ENCODE assay signal across 8 mouse cellular contexts in genomic region chr7:27356248-27356647, GRCm38 (mm10). TPM values are rescaled to one million over a fixed set of nuclear protein-coding genes. Genes with fewer than 3 reads are reported as not detected.
A peak's percentile ranks its signal among the peaks of the same experiment; 100 is the strongest.
DNase-seq lines count a peak whose midpoint lies in the region; ATAC-seq and TF ChIP-seq lines count a peak whose summit lies in the region.

No protein-coding gene starts in this region.

- peak overlapping the region; percentile 70 for H3K4me2 ChIP-seq in lung, postnatal 0 days (replicated peaks; ENCODE audit: low read depth, low read length)
- peak overlapping the region; percentile 89 for H3K4me2 ChIP-seq in stomach, embryonic 16.5 days (ENCODE audit: low read depth, low read length)

- TF ChIP-seq CTCF in left cerebral cortex, adult 2 months (IDR thresholded peaks at IDR 0.05): no peak
- TF ChIP-seq CTCF in brain, embryonic 14.5 days (IDR thresholded peaks at IDR 0.05; ENCODE audit: borderline replicate concordance, extremely low read depth, insufficient read depth, insufficient read length): no peak
- TF ChIP-seq CTCF in lung, postnatal 0 days (IDR thresholded peaks at IDR 0.05): no peak

- ATAC-seq in lung, postnatal 0 days: peak; percentile 37
- ATAC-seq in stomach, embryonic 16.5 days (ENCODE audit: insufficient read depth, low FRiP score): peak; percentile 42

- no peak for DNase-seq in left cerebral cortex, adult 2 months (ENCODE audit: extremely low spot score in 1 of 2, low spot score in 2 of 2)
- DNase-seq in left cerebral cortex, adult 18-20 months (ENCODE audit: low spot score in 2 of 2): no peak
- DNase-seq in brain, embryonic 14.5 days (ENCODE audit: low read depth): peak; percentile 37
- DNase-seq in heart, embryonic 10.5 days (ENCODE audit: low spot score): no peak
- DNase-seq in kidney, adult 9 months: peak; percentile 47
- DNase-seq in lung, postnatal 0 days (ENCODE audit: low spot score): peak; percentile 54
- DNase-seq in layer of hippocampus, postnatal 25 days (ENCODE audit: extremely low spot score in 1 of 2, low spot score in 1 of 2): no peak

- H3K9ac ChIP-seq in lung, postnatal 0 days (replicated peaks; ENCODE audit: low read depth): peak overlapping the region; percentile 38
- H3K9ac ChIP-seq in stomach, embryonic 16.5 days (ENCODE audit: low read length): peak overlapping the region; percentile 72

- TF ChIP-seq EP300 in lung, postnatal 0 days (IDR thresholded peaks at IDR 0.05): no peak

- peaks cover 21% of the 10 kb centered on the region for H3K36me3 ChIP-seq in heart, embryonic 10.5 days
- peaks cover 7% of the 10 kb centered on the region; the same call in 1 of the 2 replicates for H3K36me3 ChIP-seq in lung, postnatal 0 days (ENCODE audit: insufficient read depth, low read length)
- no peaks in the 10 kb centered on the region for H3K36me3 ChIP-seq in stomach, embryonic 16.5 days (ENCODE audit: control insufficient read depth, insufficient read depth, low read length)

- intact Hi-C loops in left cerebral cortex, adult 2 months (cut with DNase I): no loop called here

- H3K27ac ChIP-seq in left cerebral cortex, adult 2 months: peak overlapping the region; percentile 18
- peak overlapping the region; percentile 89 for H3K27ac ChIP-seq in heart, embryonic 10.5 days
- H3K27ac ChIP-seq in lung, postnatal 0 days (ENCODE audit: low read length): peak overlapping the region; percentile 72
- peak overlapping the region; percentile 96 for H3K27ac ChIP-seq in stomach, embryonic 16.5 days (ENCODE audit: low read length)

- TF ChIP-seq POLR2A in brain, embryonic 14.5 days (IDR thresholded peaks at IDR 0.05; ENCODE audit: borderline replicate concordance, extremely low read depth, insufficient read depth, insufficient read length, poor library complexity, severe bottlenecking): no peak

- H3K27me3 ChIP-seq in heart, embryonic 10.5 days (ENCODE audit: insufficient read depth, poor library complexity, severe bottlenecking): no peaks in the 10 kb centered on the region
- no peaks in the 10 kb centered on the region for H3K27me3 ChIP-seq in lung, postnatal 0 days (replicated peaks; ENCODE audit: insufficient read depth, low read length)
- no peaks in the 10 kb centered on the region for H3K27me3 ChIP-seq in stomach, embryonic 16.5 days (ENCODE audit: control insufficient read depth, insufficient read depth, low read length)

- no peaks in the 10 kb centered on the region for H3K9me3 ChIP-seq in heart, embryonic 10.5 days
- no peaks in the 10 kb centered on the region for H3K9me3 ChIP-seq in lung, postnatal 0 days (ENCODE audit: low read length)
- H3K9me3 ChIP-seq in stomach, embryonic 16.5 days (replicated peaks; ENCODE audit: control insufficient read depth, low read length): no peaks in the 10 kb centered on the region

- H3K4me3 ChIP-seq in left cerebral cortex, adult 2 months: peak overlapping the region; percentile 65
- H3K4me3 ChIP-seq in heart, embryonic 10.5 days: peak overlapping the region; percentile 75
- peak overlapping the region; percentile 69 for H3K4me3 ChIP-seq in lung, postnatal 0 days (ENCODE audit: low read depth, low read length)
- H3K4me3 ChIP-seq in stomach, embryonic 16.5 days (replicated peaks; ENCODE audit: low read length): peak overlapping the region; percentile 73

- 2% methylated on average over 16 of the region's 16 CpGs for WGBS in heart, embryonic 10.5 days
- under 1% methylated on average over 16 of the region's 16 CpGs for WGBS in lung, postnatal 0 days
- under 1% methylated on average over 16 of the region's 16 CpGs for WGBS in stomach, embryonic 16.5 days

- H3K4me1 ChIP-seq in heart, embryonic 10.5 days: peaks cover 35% of the 10 kb centered on the region
- H3K4me1 ChIP-seq in lung, postnatal 0 days (ENCODE audit: insufficient read depth, low read depth, low read length): peaks cover 13% of the 10 kb centered on the region; the same call in 1 of the 2 replicates
- H3K4me1 ChIP-seq in stomach, embryonic 16.5 days (ENCODE audit: control insufficient read depth, insufficient read depth, low read length): peaks cover 30% of the 10 kb centered on the region

RNA-seq across cellular contexts. Expression of gene Shkbp1, which starts 0.4 kb away (rescaled TPM):
- 10 to 100 TPM; 23.2 to 40.3 TPM for total RNA-seq in left cerebral cortex, adult 2 months (2021)
- total RNA-seq in left cerebral cortex, adult 18-20 months (2021): 10 to 100 TPM; 27.9 to 33.2 TPM
- polyA plus RNA-seq in brain, embryonic 14.5 days (2012; rRNA removed): 142 and 232 TPM in 2 replicates
- 48.3 and 50.4 TPM in 2 replicates for polyA plus RNA-seq in heart, embryonic 10.5 days (2016; fragmentation: Nextera tagmentation; extraction: Ambion mirVana)
- 31.1 and 31.2 TPM in 2 replicates for polyA plus RNA-seq in lung, postnatal 0 days (2015; fragmentation: Nextera tagmentation; extraction: Ambion mirVana)
- 41.0 and 41.7 TPM in 2 replicates for polyA plus RNA-seq in stomach, embryonic 16.5 days (2015; fragmentation: Nextera tagmentation; extraction: Ambion mirVana)
- total RNA-seq in layer of hippocampus, postnatal 25 days (2021): 10 to 100 TPM; 19.7 to 30.4 TPM

RNA-seq across cellular contexts. Expression of gene Gm20479, which starts 1.0 kb away (rescaled TPM):
- not detected for total RNA-seq in left cerebral cortex, adult 2 months (2021)
- total RNA-seq in left cerebral cortex, adult 18-20 months (2021): not detected
- polyA plus RNA-seq in brain, embryonic 14.5 days (2012; rRNA removed): 0.20 TPM in 1 of 2 replicates, not detected in the other
- 1.3 and 2.1 TPM in 2 replicates for polyA plus RNA-seq in heart, embryonic 10.5 days (2016; fragmentation: Nextera tagmentation; extraction: Ambion mirVana)
- polyA plus RNA-seq in lung, postnatal 0 days (2015; fragmentation: Nextera tagmentation; extraction: Ambion mirVana): not detected in 2 replicates
- 3.0 TPM in 1 of 2 replicates, not detected in the other for polyA plus RNA-seq in stomach, embryonic 16.5 days (2015; fragmentation: Nextera tagmentation; extraction: Ambion mirVana)
- total RNA-seq in layer of hippocampus, postnatal 25 days (2021): not detected

RNA-seq across cellular contexts. Expression of gene Ltbp4, which starts 18.8 kb away (rescaled TPM):
- 10 to 100 TPM; 48.1 to 51.2 TPM for total RNA-seq in left cerebral cortex, adult 2 months (2021)
- total RNA-seq in left cerebral cortex, adult 18-20 months (2021): 10 to 100 TPM; 42.2 to 46.6 TPM
- polyA plus RNA-seq in brain, embryonic 14.5 days (2012; rRNA removed): 24.3 and 24.4 TPM in 2 replicates
- polyA plus RNA-seq in heart, embryonic 10.5 days (2016; fragmentation: Nextera tagmentation; extraction: Ambion mirVana): 19.2 and 23.6 TPM in 2 replicates
- polyA plus RNA-seq in lung, postnatal 0 days (2015; fragmentation: Nextera tagmentation; extraction: Ambion mirVana): 99.9 and 103 TPM in 2 replicates
- polyA plus RNA-seq in stomach, embryonic 16.5 days (2015; fragmentation: Nextera tagmentation; extraction: Ambion mirVana): 170 and 202 TPM in 2 replicates
- 10 to 100 TPM; 47.2 to 61.7 TPM for total RNA-seq in layer of hippocampus, postnatal 25 days (2021)

Comparison
In these comparisons a context has a peak if more than half of its experiments do, and no peak if none do; other contexts are left out.
1. DNase-seq: peak in brain, embryonic 14.5 days (single experiment), kidney, adult 9 months (single experiment) and lung, postnatal 0 days (single experiment); none in left cerebral cortex, adult 2 months (0 of 2), left cerebral cortex, adult 18-20 months (0 of 2), heart, embryonic 10.5 days (single experiment) and layer of hippocampus, postnatal 25 days (0 of 2).
2. H3K27ac ChIP-seq: peak in every context shown above with its lines; median percentile 96 in stomach, embryonic 16.5 days; 89 in heart, embryonic 10.5 days; 72 in lung, postnatal 0 days; 18 in left cerebral cortex, adult 2 months.
3. Peak in every context shown above with its lines, with median percentiles within 50 percentile points of each other: H3K4me3 ChIP-seq.